Mouse (Mus musculus) testis, adult 2 months (tissue): ENCODE data around the gene Bcl2a1b.
"Not testable (repeated sequence)": the region's sequence is repeated elsewhere in the genome, so short reads cannot be mapped to it uniquely, and the experiment has no call there.

Source experiments
- CTCF ChIP-seq: fragments of 200-500 bp; IDR thresholded peaks from 2 replicates; pipeline ENCODE4 v1.5.1; 2012; ENCODE audit warnings: low read depth, mild to moderate bottlenecking, inconsistent platforms, low read length, moderate library complexity; ENCODE audit not compliant: control insufficient read depth, insufficient read depth, insufficient replicate concordance
- POLR2A ChIP-seq: fragments of 200-500 bp; IDR thresholded peaks from 2 replicates; pipeline ENCODE4 v1.6.1; 2012; ENCODE audit warnings: low read depth, mild to moderate bottlenecking, inconsistent platforms, low read length, moderate library complexity; ENCODE audit not compliant: control insufficient read depth

GRCm38 (mm10) chr9:89179469-89179868, 19.5 kb upstream of the Bcl2a1b start:
- not testable (repeated sequence) for TF ChIP-seq POLR2A, CTCF
